Mouse (Mus musculus): Measurements from ENCODE around the gene Ppm1g.

Gene Ppm1g

GRCm38 (mm10) chr5:31220448-31221303 is at the start of gene Ppm1g:
Gene Ppm1g (minus strand): TSS chr5:31220687.
- peak; percentile 96 to 97 for DNase-seq

GRCm38 (mm10) chr5:31267686-31268085 is 47.2 kb upstream of the Ppm1g start:
- peak in 1 of 2 experiments; percentile 9 for DNase-seq

- DNase-seq, result no peak
These were observed 45.6 kb upstream of the Ppm1g start for GRCm38 (mm10) chr5:31266101-31266500.

- DNase-seq, result no peak
These were observed 37.1 kb upstream of the Ppm1g start for GRCm38 (mm10) chr5:31257616-31258015.

- no peak for DNase-seq
These were observed 35.5 kb upstream of the Ppm1g start for GRCm38 (mm10) chr5:31255971-31256370.

GRCm38 (mm10) chr5:31255381-31255780 is 34.9 kb upstream of the Ppm1g start:
- DNase-seq, result no peak

GRCm38 (mm10) chr5:31254901-31255300 is 34.4 kb upstream of the Ppm1g start:
- no peak for DNase-seq

GRCm38 (mm10) chr5:31254452-31254851 is 34.0 kb upstream of the Ppm1g start:
- peak; percentile 29 to 32 for DNase-seq

GRCm38 (mm10) chr5:31253806-31254205 is 33.3 kb upstream of the Ppm1g start:
- DNase-seq, result no peak

GRCm38 (mm10) chr5:31252795-31253545 is 32.5 kb upstream of the Ppm1g start:
- no peak for DNase-seq

GRCm38 (mm10) chr5:31252151-31252550 is 31.7 kb upstream of the Ppm1g start:
- DNase-seq, result no peak

GRCm38 (mm10) chr5:31251541-31252101 is 31.1 kb upstream of the Ppm1g start, which contains the start of gene Krtcap3:
Gene Krtcap3 (plus strand): TSS chr5:31251691.
- DNase-seq, result peak; percentile 64 to 70

- DNase-seq, result no peak
These were observed 30.2 kb upstream of the Ppm1g start for GRCm38 (mm10) chr5:31250716-31251115.

GRCm38 (mm10) chr5:31242191-31242590 is 21.7 kb upstream of the Ppm1g start:
- DNase-seq, result no peak

GRCm38 (mm10) chr5:31241522-31242034 is 21.1 kb upstream of the Ppm1g start:
- DNase-seq, result no peak

- DNase-seq, result peak; percentile 96 to 97
These were observed 20.4 kb upstream of the Ppm1g start, which contains the start of the genes Nrbp1 and Gm9970 for GRCm38 (mm10) chr5:31240637-31241521. Gene Nrbp1 (plus strand): TSS chr5:31240864. Gene Gm9970 (minus strand): TSS chr5:31241232.

GRCm38 (mm10) chr5:31226641-31227040 is 6.2 kb upstream of the Ppm1g start:
- DNase-seq, result no peak

GRCm38 (mm10) chr5:31222696-31223095 is 2.2 kb upstream of the Ppm1g start:
- DNase-seq, result no peak

GRCm38 (mm10) chr5:31221304-31221945 is 938 bp upstream of the Ppm1g start:
- peak in 1 of 2 experiments; percentile 48 for DNase-seq

- peak in 1 of 2 experiments; percentile 32 for DNase-seq
These were observed 508 bp downstream of the Ppm1g start for GRCm38 (mm10) chr5:31219911-31220447.

GRCm38 (mm10) chr5:31219474-31219873 is 1.0 kb downstream of the Ppm1g start:
- no peak for DNase-seq
